Comparison of ENCODE assay signal across 21 mouse cellular contexts in the genomic region with DNA sequence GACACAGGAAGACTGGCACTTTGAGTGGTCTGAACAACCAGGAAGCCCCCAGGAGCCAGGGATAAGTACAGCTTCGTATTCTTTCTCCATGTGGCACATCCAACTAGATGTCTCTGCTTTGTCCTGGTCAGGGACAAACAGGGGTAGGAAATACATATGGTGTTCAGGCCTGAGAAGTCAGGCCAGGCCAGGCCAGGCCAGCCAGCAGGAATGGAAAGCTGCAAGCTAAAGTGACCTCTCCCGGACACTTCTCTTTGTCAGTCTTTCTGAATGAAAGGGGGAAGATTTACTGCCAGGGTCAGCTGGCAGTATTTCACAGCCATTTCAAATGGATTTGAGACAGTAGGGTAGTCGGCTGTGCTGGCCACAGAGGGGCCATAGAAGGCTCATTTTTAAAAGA. TPM values are rescaled to one million over a fixed set of nuclear protein-coding genes. Genes with fewer than 3 reads are reported as not detected.
DNase-seq lines count a peak whose midpoint lies in the region; ATAC-seq and TF ChIP-seq lines count a peak whose summit lies in the region.
"Had no signal": no experiment of that assay in that cellular context is flagged by ENCODE, and none has a peak within 500 bp of the region (broad histone marks: within the 10 kb centered on the region; RNA-seq: fewer than 3 reads in every experiment).

No protein-coding gene starts in this region.

- WGBS in kidney, embryonic 14.5 days, result 20% methylated on average over 3 of the region's 3 CpGs
- 37% methylated on average over 3 of the region's 3 CpGs for WGBS in kidney, adult 2 months
- 6% methylated on average over 3 of the region's 3 CpGs for WGBS in neural tube, embryonic 15.5 days
- WGBS in liver, embryonic 11.5 days, result 34% methylated on average over 3 of the region's 3 CpGs

- no peak for TF ChIP-seq CTCF in kidney, adult 2 months (conservative IDR thresholded peaks at IDR 0.05; ENCODE audit: insufficient read depth, insufficient read length, low read depth, low read length)

- no peak for TF ChIP-seq POLR2A in kidney, adult 2 months (IDR thresholded peaks at IDR 0.05; ENCODE audit: low read depth, low read length)

- H3K27me3 ChIP-seq in kidney, embryonic 14.5 days (ENCODE audit: control insufficient read depth, insufficient read depth, low read length), result peaks cover 7% of the 10 kb centered on the region
- no peaks in the 10 kb centered on the region for H3K27me3 ChIP-seq in kidney, adult 2 months (replicated peaks; ENCODE audit: control insufficient read depth, insufficient read depth, low read length)
- H3K27me3 ChIP-seq in neural tube, embryonic 15.5 days (replicated peaks), result peaks cover 9% of the 10 kb centered on the region
- H3K27me3 ChIP-seq in liver, embryonic 11.5 days (replicated peaks; ENCODE audit: control insufficient read depth, insufficient read depth, low read length), result peaks cover 10% of the 10 kb centered on the region

- peak; percentile 58 for DNase-seq in adrenal gland, postnatal 14 days
- no peak for DNase-seq in adrenal gland, adult 8-10 months
- no peak for DNase-seq in kidney, adult 2 months
- DNase-seq in neural tube, embryonic 10.5 days (ENCODE audit: extremely low spot score, low spot score), result peak; percentile 54
- no peak for DNase-seq in liver, embryonic 11.5 days (ENCODE audit: low spot score)
- DNase-seq: cerebellum, adult 8-10 months; kidney, postnatal 36 days; liver; lung, postnatal 10 days; right cerebral cortex, postnatal 14 days; thymus, adult 2 months had no signal

- no peak overlapping the region for H3K9ac ChIP-seq in kidney, embryonic 14.5 days (ENCODE audit: low read depth, low read length)
- H3K9ac ChIP-seq in neural tube, embryonic 15.5 days (replicated peaks), result no peak overlapping the region
- H3K9ac ChIP-seq in liver, embryonic 11.5 days (ENCODE audit: low read depth, low read length), result no peak overlapping the region
- H3K9ac ChIP-seq: forebrain, embryonic 13.5 days had no signal

- no peak overlapping the region for H3K4me2 ChIP-seq in kidney, embryonic 14.5 days (replicated peaks; ENCODE audit: low read depth, low read length)
- H3K4me2 ChIP-seq in neural tube, embryonic 15.5 days, result no peak overlapping the region
- no peak overlapping the region for H3K4me2 ChIP-seq in liver, embryonic 11.5 days
- H3K4me2 ChIP-seq: forebrain, embryonic 13.5 days; heart, embryonic 11.5 days; midbrain, embryonic 11.5 days had no signal

- peaks cover 19% of the 10 kb centered on the region; the same call in 1 of the 2 replicates for H3K4me1 ChIP-seq in kidney, embryonic 14.5 days (ENCODE audit: control insufficient read depth, insufficient read depth, low read length)
- no peaks in the 10 kb centered on the region for H3K4me1 ChIP-seq in kidney, adult 2 months (ENCODE audit: control insufficient read depth, insufficient read depth, low read length)
- peaks cover 13% of the 10 kb centered on the region for H3K4me1 ChIP-seq in neural tube, embryonic 15.5 days
- 0 out of 2 replicates have a peak, but pooled peaks cover 3% of the 10 kb centered on the region for H3K4me1 ChIP-seq in liver, embryonic 11.5 days (replicated peaks; ENCODE audit: control insufficient read depth, insufficient read depth, low read length)
- H3K4me1 ChIP-seq: forebrain, embryonic 13.5 days had no signal

- H3K27ac ChIP-seq in kidney, embryonic 14.5 days (ENCODE audit: low read depth, low read length), result peak overlapping the region; percentile 17; the same call in 1 of the 2 replicates
- no peak overlapping the region for H3K27ac ChIP-seq in kidney, adult 2 months (ENCODE audit: insufficient read depth, low read depth, low read length)
- no peak overlapping the region for H3K27ac ChIP-seq in neural tube, embryonic 15.5 days (replicated peaks)
- H3K27ac ChIP-seq in liver, embryonic 11.5 days (ENCODE audit: low read depth, low read length), result no peak overlapping the region
- H3K27ac ChIP-seq: forebrain, embryonic 13.5 days; hindbrain, embryonic 10.5 days; stomach, postnatal 0 days had no signal

- no peak for ATAC-seq in kidney, embryonic 14.5 days (ENCODE audit: low FRiP score, low TSS enrichment)
- ATAC-seq in neural tube, embryonic 15.5 days (ENCODE audit: low FRiP score), result no peak
- no peak for ATAC-seq in liver, embryonic 11.5 days (replicated peaks; ENCODE audit: low FRiP score)
- ATAC-seq: CD4-positive, CD25-positive, alpha-beta regulatory T cell, adult 4 months; forebrain, embryonic 13.5 days; intestine, postnatal 0 days had no signal

- H3K4me3 ChIP-seq in kidney, embryonic 14.5 days (ENCODE audit: low read length), result no peak overlapping the region
- no peak overlapping the region for H3K4me3 ChIP-seq in kidney, adult 2 months (ENCODE audit: insufficient read depth, low read depth, low read length)
- H3K4me3 ChIP-seq in neural tube, embryonic 15.5 days (replicated peaks), result no peak overlapping the region
- H3K4me3 ChIP-seq in liver, embryonic 11.5 days (ENCODE audit: low read depth, low read length), result no peak overlapping the region
- H3K4me3 ChIP-seq: forebrain, embryonic 13.5 days; hindbrain, embryonic 10.5 days had no signal

- H3K36me3 ChIP-seq in kidney, embryonic 14.5 days (ENCODE audit: control insufficient read depth, insufficient read depth, low read length), result no peaks in the 10 kb centered on the region
- H3K36me3 ChIP-seq in kidney, adult 2 months (ENCODE audit: control insufficient read depth, insufficient read depth, low read length), result no peaks in the 10 kb centered on the region
- no peaks in the 10 kb centered on the region for H3K36me3 ChIP-seq in neural tube, embryonic 15.5 days
- no peaks in the 10 kb centered on the region for H3K36me3 ChIP-seq in liver, embryonic 11.5 days (ENCODE audit: control insufficient read depth, insufficient read depth, low read length)
- H3K36me3 ChIP-seq: hindbrain, embryonic 10.5 days had no signal

- no peaks in the 10 kb centered on the region for H3K9me3 ChIP-seq in kidney, embryonic 14.5 days (ENCODE audit: control insufficient read depth, low read length)
- H3K9me3 ChIP-seq in neural tube, embryonic 15.5 days (replicated peaks), result no peaks in the 10 kb centered on the region
- no peaks in the 10 kb centered on the region for H3K9me3 ChIP-seq in liver, embryonic 11.5 days (ENCODE audit: control insufficient read depth, low read length)
- H3K9me3 ChIP-seq: forebrain, embryonic 13.5 days; hindbrain, embryonic 10.5 days had no signal

RNA-seq across cellular contexts. Expression of a gene that starts 28.8 kb away (rescaled TPM):
- total RNA-seq in adrenal gland, postnatal 14 days (2021), result 176 and 177 TPM in 2 replicates
- total RNA-seq in adrenal gland, adult 8-10 months (2022), result 100 to 1,000 TPM; 299 to 549 (median 400) TPM
- 31.7 and 53.3 TPM in 2 replicates for polyA plus RNA-seq in kidney, embryonic 14.5 days (2014; fragmentation: Nextera tagmentation; extraction: Ambion mirVana)
- 6.9 and 12.2 TPM in 2 replicates for polyA plus RNA-seq in kidney, adult 2 months (2012; rRNA removed)
- 4.1 and 8.4 TPM in 2 replicates for polyA plus RNA-seq in neural tube, embryonic 15.5 days (2015; fragmentation: Nextera tagmentation; extraction: Ambion mirVana)
- polyA plus RNA-seq in liver, embryonic 11.5 days (2014; fragmentation: Nextera tagmentation; extraction: Ambion mirVana), result 23.3 and 25.9 TPM in 2 replicates
- total RNA-seq: granulocyte monocyte progenitor cell, adult 5-6 weeks had no signal

Comparison
In these comparisons a context has a peak if more than half of its experiments do, and no peak if none do; other contexts are left out.
1. DNase-seq: peak in adrenal gland, postnatal 14 days (single experiment) and neural tube, embryonic 10.5 days (single experiment); none in adrenal gland, adult 8-10 months (single experiment), kidney, adult 2 months (single experiment) and liver, embryonic 11.5 days (single experiment).